Mouse (Mus musculus) neutrophil, adult 5-6 weeks (primary cell): ENCODE measurements around the gene Dpp6. TPM values are rescaled to one million over a fixed set of nuclear protein-coding genes. Genes with fewer than 3 reads are reported as not detected.

ENCODE experiments used
- ATAC-seq: fragments of 151-379, 151-347 bp; 2 replicates; pipeline ENCODE4 v1.8.0; 2017; ENCODE audit warnings: mild to moderate bottlenecking, moderate TSS enrichment; ENCODE audit not compliant: insufficient number of reproducible peaks, poor library complexity, low FRiP score, severe bottlenecking; ENCODE audit errors: extremely low read depth
- total RNA-seq: library from RNA; stranded (forward); fragments of 200-1000 nt; gene quantifications from 2 replicates; pipeline ENCODE4 v1.2.3, GENCODE M21; 2017

Gene Dpp6
- total RNA-seq, 1 experiment from 2014 or later, result not detected

DNA sequence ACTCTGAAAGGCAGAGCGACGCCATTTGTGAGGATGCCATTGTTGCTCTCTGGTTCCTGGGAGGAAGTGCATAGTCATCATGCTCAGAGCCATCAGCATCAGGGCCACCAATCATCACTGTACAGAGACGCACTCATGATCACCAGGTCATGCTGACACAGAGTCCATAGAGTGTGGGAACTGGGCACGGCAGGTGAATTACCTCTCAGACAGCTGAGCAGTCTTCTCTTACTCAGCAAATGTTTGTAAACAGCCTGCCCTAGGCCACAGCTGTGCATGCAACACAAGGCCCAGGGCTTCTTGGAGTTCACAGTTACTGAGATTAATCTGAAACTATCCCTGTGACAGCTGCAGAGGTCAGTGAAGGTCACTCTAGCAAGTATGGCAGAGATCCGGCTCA is 124.5 kb downstream of the Dpp6 start:
- no peak for ATAC-seq

DNA sequence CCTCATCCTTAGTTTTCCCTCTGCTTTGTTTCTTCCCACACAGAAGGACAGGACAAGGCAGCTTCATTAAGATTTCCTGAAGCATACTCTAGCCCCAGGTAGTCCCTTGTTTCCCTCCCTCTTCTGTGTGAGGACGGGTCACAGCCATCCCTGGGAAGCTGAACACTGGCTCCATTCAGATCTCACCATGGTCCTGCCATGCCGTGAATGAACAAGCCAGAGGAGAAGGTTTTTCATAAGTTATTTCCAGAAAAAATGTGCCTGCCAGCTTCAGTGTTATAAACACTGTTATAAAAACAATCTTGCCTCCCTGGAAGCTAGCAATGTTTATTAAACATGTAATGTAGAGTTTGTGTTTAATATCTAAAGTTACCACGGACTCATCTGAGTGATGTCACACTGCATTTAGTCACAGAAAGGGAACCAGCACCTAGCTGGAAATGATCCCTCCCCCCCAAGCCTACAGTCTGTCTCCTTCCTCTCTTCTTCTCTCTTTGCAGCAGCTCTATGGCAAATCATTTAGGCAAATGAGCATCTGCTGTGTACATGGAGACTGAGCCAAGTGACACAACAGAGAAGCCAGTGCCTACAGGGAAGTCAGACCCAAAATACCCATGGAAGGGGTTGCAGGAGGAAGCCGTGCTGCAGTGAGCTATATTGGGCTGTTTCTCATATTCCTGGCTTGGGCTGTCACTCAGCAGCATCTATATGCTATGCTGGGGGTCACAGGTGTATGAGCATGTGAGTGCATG is 128.3 kb downstream of the Dpp6 start:
- ATAC-seq, result no peak

DNA sequence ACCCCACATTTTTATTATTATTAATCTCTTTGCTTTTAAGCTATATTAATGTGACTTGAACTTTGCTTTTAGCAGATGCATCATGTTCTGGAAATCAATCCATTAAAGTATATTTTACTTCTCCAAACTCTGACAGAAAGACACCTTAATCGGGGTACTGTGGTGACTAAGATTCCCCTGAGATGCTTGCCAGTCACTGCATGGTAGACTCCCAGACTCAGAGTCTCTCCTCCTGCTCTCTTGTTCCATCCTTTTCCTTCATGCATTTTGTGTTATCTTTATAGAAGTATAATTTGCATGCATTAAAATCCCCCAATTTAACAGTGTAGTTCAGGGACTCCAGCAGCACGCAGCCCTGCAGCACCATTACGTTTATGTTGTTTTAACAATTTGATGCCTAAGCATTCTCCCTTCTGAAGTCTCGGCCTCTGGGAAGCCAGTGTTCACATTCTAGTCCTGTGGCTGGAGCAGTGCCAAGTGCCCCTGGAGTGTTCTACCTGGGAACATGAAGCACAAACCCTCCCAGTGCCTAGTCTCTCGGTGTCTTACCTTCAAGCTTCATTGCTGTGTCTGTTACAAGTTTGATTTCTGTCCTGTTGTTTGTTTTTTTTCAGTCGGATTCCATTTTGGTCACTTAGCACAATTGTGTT is 153.1 kb downstream of the Dpp6 start:
- no peak for ATAC-seq

DNA sequence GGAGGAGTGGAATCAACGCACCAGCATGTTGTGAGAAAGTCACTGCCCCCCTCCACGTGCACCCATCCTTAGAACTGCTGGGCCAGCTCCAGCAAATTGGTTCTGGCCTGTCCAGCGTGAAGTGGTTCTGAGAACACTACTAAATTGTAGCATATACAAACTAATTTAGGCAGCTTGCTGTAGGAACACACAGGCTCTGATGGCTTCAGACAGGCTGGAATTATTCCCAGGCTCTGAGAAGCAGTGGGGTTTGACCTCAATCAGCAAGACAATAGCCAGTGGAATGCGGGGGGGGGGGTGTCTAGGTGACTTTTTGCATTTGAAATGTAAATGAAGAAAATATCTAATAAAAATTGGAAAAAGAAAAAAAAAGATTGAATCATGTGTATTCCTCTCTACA is 156.2 kb downstream of the Dpp6 start:
- no peak for ATAC-seq

DNA sequence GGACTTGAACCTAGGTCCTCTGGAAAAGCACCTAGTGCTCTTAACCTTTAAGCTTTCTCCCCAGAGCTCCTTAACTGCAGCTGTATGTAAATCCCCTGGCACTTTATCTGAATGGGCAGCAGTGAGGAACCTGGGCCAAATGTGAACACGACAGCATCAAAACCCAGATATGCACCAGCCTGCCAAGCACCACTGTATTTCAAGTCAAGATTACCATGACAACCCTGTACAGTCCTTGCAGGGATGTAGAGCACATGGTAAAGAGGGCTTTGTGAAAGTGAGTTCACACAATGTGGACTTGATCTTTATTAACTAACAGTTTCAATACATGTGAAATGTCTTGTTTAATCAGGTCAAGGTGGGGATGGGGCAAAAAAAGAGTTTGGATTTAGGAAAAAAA is 162.3 kb downstream of the Dpp6 start:
- ATAC-seq, result no peak

DNA sequence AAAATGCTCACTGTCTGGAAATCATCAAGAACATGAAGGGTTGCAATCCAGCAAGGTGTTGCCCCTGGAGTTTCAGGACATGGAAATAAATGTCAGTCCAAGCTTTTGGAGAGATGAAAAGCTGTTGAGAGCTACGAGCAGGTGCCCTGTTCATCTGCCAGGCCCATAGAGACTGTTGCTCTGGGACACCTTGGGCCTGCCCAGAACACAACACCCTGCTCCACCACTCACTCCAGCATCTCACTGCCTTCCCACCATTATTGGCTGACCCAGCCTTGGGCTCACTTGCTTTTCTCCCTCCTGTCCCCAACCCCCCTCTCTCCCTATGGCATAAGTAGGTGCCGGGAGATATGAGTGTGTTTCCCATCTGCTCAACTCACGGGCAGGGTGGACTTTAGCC is 162.8 kb downstream of the Dpp6 start:
- ATAC-seq, result no peak

DNA sequence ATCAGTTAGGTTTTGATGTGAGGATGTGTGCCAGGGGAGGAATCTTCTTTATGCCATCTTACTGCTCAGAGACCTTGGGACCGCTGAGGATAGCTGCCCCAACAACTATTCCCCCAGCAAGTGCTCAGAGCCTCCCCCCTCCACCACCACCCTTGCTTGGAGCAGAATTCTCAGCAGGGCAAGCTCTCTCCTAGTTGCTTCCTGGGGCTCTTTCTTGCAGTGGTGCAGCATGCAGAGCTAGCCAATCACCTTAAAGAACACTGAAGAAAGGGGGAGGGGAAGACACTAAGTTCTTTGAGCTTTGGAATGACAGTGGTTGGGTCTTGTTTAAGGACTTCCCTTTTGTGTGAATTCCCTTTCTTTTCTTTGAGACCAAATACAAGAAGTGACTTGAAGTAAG is 168.1 kb downstream of the Dpp6 start:
- ATAC-seq, result no peak

GRCm38 (mm10) chr5:26991587-26991986 is 174.6 kb downstream of the Dpp6 start:
- ATAC-seq, result no peak

GRCm38 (mm10) chr5:27003537-27003936 is 186.5 kb downstream of the Dpp6 start:
- no peak for ATAC-seq

- no peak for ATAC-seq
Measured at GRCm38 (mm10) chr5:27009157-27009556, 192.2 kb downstream of the Dpp6 start.

DNA sequence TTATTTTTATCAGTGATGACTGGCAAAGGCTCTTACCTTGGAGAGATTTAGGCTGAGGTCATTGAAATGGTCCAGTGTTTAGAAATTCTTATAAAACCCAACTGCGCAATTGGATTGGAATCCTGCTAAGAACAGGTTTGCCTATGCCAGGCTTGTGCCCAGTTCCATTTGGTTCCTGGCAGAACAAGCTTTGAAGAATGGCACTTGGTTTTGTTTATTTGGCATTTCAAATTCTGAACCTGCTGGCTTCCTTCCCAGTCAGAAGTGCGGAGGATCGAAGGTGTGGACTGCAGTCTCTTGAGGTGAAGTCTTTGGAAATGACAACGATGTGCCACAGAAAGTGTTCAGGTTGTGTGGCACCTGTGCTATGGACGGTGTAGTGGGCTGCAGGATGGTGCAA is 193.6 kb downstream of the Dpp6 start:
- ATAC-seq, result no peak

DNA sequence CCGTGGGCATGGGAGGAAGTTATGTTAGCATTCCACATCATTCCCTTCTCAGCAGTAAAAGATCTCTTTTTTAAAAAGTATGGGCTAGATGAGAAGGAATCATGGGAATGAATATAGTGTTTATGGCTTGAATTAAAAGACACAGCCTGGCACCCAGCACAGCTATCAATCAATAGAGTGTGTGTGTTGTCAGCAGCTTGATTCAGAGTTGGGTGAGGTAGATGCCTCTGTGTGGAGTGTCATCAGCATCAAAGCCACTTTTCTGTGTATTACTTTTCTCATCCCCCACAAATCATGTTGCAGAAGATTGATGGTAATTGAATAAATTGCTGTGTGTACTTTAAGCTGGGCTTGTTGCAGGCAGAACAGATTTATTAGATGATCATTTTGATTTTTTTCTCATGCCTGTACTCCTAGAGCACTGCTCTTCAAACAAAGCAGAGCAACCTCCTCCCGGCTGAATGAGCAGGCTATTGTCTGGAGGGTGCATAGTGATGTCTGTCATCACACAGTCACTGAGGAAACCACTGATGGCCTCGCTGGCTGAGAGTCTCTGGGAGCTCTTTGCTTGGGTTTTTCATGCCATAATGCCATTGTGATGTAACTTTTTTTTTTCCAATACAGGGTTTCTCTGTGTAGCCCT is 201.4 kb downstream of the Dpp6 start:
- ATAC-seq, result no peak

- no peak for ATAC-seq
Measured at GRCm38 (mm10) chr5:27028611-27029010, 211.6 kb downstream of the Dpp6 start.

GRCm38 (mm10) chr5:27029784-27030183 is 212.8 kb downstream of the Dpp6 start:
- ATAC-seq, result no peak

DNA sequence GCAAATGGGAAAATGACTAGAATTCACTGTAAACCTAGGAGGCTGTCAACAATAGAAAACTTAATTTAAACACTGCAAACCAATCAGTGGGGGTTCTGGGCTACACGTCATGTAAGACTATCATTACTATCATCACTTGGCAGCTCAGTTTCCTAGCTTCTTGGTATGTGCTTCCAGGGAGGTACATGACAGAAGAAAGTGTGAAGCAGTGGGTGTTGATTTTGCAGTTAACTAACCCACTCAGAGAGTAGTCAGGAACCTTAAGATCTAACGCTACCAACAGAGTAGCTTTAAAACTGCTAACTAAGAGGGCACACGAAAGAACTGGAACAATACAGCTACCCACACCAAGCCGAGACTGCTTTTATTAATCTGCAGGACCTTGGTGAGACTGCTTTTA is 217.9 kb downstream of the Dpp6 start:
- ATAC-seq, result no peak

- ATAC-seq, result no peak
Measured at GRCm38 (mm10) chr5:27035291-27035690, 218.3 kb downstream of the Dpp6 start.

DNA sequence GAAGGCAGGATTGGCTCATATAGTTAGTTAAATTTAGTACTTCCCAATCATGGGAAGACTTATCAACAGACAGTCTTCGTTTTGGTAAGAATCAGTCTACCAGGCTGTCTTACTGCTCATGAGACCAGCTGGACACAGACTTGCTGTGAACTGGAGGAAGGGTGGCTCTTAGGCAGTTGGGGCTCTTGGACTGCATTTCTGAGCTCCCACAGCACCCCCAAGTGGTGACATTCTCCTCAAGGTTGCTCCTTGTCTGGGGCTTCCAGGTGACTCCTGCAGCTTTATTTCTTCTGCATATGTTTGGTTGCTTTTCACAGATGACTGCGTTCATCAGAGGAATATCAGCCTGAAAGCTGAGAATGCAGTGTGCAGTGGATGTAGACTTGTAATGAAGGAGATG is 218.9 kb downstream of the Dpp6 start:
- no peak for ATAC-seq

DNA sequence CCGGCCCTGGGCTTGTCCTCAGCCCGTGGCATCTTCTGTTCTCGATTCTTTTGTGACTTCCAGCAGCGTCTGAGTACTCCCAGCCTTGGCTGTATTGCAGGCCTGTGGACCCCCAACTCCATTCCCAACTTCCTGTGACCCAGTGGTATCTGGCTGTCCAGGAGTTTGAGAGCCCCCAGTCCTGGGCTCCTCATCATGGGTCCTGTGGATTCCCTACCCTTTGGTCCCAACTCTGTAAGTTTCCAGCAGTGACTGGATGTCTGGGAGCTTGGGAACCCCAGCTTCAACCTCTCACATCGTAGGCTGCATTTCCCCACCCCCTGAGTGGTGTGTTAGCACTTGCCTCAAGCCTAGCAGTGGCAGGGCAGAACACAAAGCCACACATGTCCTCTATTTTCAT is 220.8 kb downstream of the Dpp6 start:
- ATAC-seq, result no peak

DNA sequence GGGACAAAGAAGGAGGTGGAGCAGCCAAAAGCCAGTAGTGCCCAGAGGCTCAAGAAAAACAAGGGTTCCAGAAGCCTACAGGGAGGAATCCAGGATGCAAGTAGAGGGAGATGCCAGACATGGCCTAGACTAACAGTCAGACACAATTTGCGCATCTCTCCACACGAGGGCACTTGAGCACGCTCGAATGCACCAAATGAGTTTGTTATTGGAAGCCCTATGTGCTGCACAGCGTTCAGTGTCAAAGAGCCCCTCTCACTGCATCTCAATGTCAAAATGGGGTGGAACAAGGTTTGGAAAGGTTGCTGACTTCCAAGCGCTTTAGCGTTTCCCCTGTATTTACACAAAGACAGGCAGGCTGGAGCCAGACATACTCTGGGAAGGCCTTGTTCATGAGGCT is 231.2 kb downstream of the Dpp6 start:
- no peak for ATAC-seq

- ATAC-seq, result no peak
Measured at GRCm38 (mm10) chr5:27048926-27049325, 231.9 kb downstream of the Dpp6 start.
